ENCODE assay signal across 13 mouse cellular contexts in genomic region chr10:68063806-68064545, GRCm38 (mm10).
DNase-seq lines count a peak whose midpoint lies in the region; ATAC-seq and TF ChIP-seq lines count a peak whose summit lies in the region.
"Had no signal": no experiment of that assay in that cellular context is flagged by ENCODE, and none has a peak within 500 bp of the region (broad histone marks: within the 10 kb centered on the region; RNA-seq: fewer than 3 reads in every experiment).

No protein-coding gene starts in this region.

- H3K79me2 ChIP-seq in heart, adult 2 months (replicated peaks; ENCODE audit: control insufficient read depth, insufficient read depth, low read length) = no peaks in the 10 kb centered on the region

- no peak for TF ChIP-seq CTCF in heart, adult 2 months (IDR thresholded peaks at IDR 0.05)

- peak overlapping the region; percentile 52 for H3K27ac ChIP-seq in heart, adult 2 months
- no peak overlapping the region for H3K27ac ChIP-seq in forebrain, embryonic 16.5 days (ENCODE audit: low read length)
- H3K27ac ChIP-seq in midbrain, embryonic 12.5 days (replicated peaks) = 0 out of 2 replicates have a peak overlapping the region, but pooled peaks have one; percentile 2
- H3K27ac ChIP-seq: limb, embryonic 13.5 days; macrophage had no signal

- ATAC-seq in forebrain, embryonic 16.5 days = no peak
- no peak for ATAC-seq in midbrain, embryonic 12.5 days (ENCODE audit: low FRiP score, low read depth)

- TF ChIP-seq EP300 in heart, adult 2 months (IDR thresholded peaks at IDR 0.05; ENCODE audit: insufficient read depth, low read depth, low read length) = no peak

- no peak overlapping the region; the same call in 1 of the 2 replicates for H3K9ac ChIP-seq in heart, adult 2 months (ENCODE audit: low read depth, low read length)
- no peak overlapping the region for H3K9ac ChIP-seq in forebrain, embryonic 16.5 days (replicated peaks; ENCODE audit: low read depth, low read length)
- H3K9ac ChIP-seq in midbrain, embryonic 12.5 days (replicated peaks) = no peak overlapping the region
- H3K9ac ChIP-seq: heart, embryonic 12.5 days; limb, embryonic 13.5 days had no signal

- H3K9me3 ChIP-seq in forebrain, embryonic 16.5 days (ENCODE audit: control insufficient read depth, low read length) = no peaks in the 10 kb centered on the region
- no peaks in the 10 kb centered on the region for H3K9me3 ChIP-seq in midbrain, embryonic 12.5 days
- H3K9me3 ChIP-seq: heart, embryonic 12.5 days; limb, embryonic 13.5 days had no signal

- TF ChIP-seq POLR2A in heart, adult 2 months (IDR thresholded peaks at IDR 0.05; ENCODE audit: insufficient read depth, low read depth, low read length) = no peak

- DNase-seq in heart, adult 2 months = peak in 1 of 2 experiments; percentile 30
- no peak for DNase-seq in heart, postnatal 25 days (ENCODE audit: low spot score)
- peak; percentile 18 for DNase-seq in A20 (ENCODE audit: low read depth, low spot score)
- no peak for DNase-seq in right cerebral cortex, postnatal 4 days
- DNase-seq in cerebellum, postnatal 36 days = no peak
- no peak for DNase-seq in urinary bladder, postnatal 36 days (ENCODE audit: low spot score in 2 of 2)
- DNase-seq: kidney, adult 2 months; layer of hippocampus, adult 9-11 months had no signal

- peaks cover 5% of the 10 kb centered on the region; the same call in 1 of the 2 replicates for H3K36me3 ChIP-seq in heart, adult 2 months (ENCODE audit: control insufficient read depth, insufficient read depth, low read length)
- no peaks in the 10 kb centered on the region for H3K36me3 ChIP-seq in forebrain, embryonic 16.5 days (ENCODE audit: control insufficient read depth, insufficient read depth)
- no peaks in the 10 kb centered on the region for H3K36me3 ChIP-seq in midbrain, embryonic 12.5 days
- H3K36me3 ChIP-seq: heart, embryonic 12.5 days; limb, embryonic 13.5 days had no signal

- WGBS in heart, adult 2 months = 33% methylated on average over 8 of the region's 8 CpGs
- 11% methylated on average over 8 of the region's 8 CpGs for WGBS in forebrain, embryonic 16.5 days
- 33% methylated on average over 8 of the region's 8 CpGs for WGBS in midbrain, embryonic 12.5 days

- peaks cover 3% of the 10 kb centered on the region for H3K4me1 ChIP-seq in heart, adult 2 months (ENCODE audit: control insufficient read depth, insufficient read depth, low read length)
- peaks cover 15% of the 10 kb centered on the region for H3K4me1 ChIP-seq in forebrain, embryonic 16.5 days (replicated peaks; ENCODE audit: control insufficient read depth, insufficient read depth, low read length)
- H3K4me1 ChIP-seq in midbrain, embryonic 12.5 days = peaks cover 22% of the 10 kb centered on the region

- intact Hi-C loops in heart, adult 2 months (cut with DNase I) = loop anchor here (5.0 kb wide), 1 partner anchor 83 kb away; no protein-coding TSS in a partner anchor
- intact Hi-C loops in heart, postnatal 25 days (cut with DNase I) = no loop called here

- H3K4me3 ChIP-seq in heart, adult 2 months = peak overlapping the region; percentile 7; the same call in 1 of the 2 replicates
- no peak overlapping the region for H3K4me3 ChIP-seq in forebrain, embryonic 16.5 days (replicated peaks; ENCODE audit: low read length)
- no peak overlapping the region for H3K4me3 ChIP-seq in midbrain, embryonic 12.5 days
- H3K4me3 ChIP-seq: heart, embryonic 12.5 days; limb, embryonic 13.5 days had no signal

- H3K27me3 ChIP-seq in heart, adult 2 months (ENCODE audit: control insufficient read depth, insufficient read depth, low read length) = no peaks in the 10 kb centered on the region
- H3K27me3 ChIP-seq in forebrain, embryonic 16.5 days (replicated peaks; ENCODE audit: control insufficient read depth, insufficient read depth, low read length) = peaks cover 3% of the 10 kb centered on the region; the same call in 1 of the 2 replicates
- no peaks in the 10 kb centered on the region for H3K27me3 ChIP-seq in midbrain, embryonic 12.5 days
- H3K27me3 ChIP-seq: heart, embryonic 12.5 days; limb, embryonic 13.5 days had no signal

- peak overlapping the region; percentile 6 for H3K4me2 ChIP-seq in forebrain, embryonic 16.5 days (ENCODE audit: low read length)
- H3K4me2 ChIP-seq in midbrain, embryonic 12.5 days (replicated peaks) = 0 out of 2 replicates have a peak overlapping the region, but pooled peaks have one; percentile 0
- H3K4me2 ChIP-seq: heart, embryonic 12.5 days; limb, embryonic 13.5 days had no signal
